Mouse (Mus musculus) gastrocnemius, postnatal 36 days (tissue): Measurements from ENCODE around the gene Gng10. TPM values are rescaled to one million over a fixed set of nuclear protein-coding genes. Genes with fewer than 3 reads are reported as not detected.

Source experiments
- total RNA-seq, 2 experiments: library from RNA; stranded (reverse); gene quantifications; 2 replicates each; pipeline ENCODE4 v1.2.3; 2021

The Gng10 gene
- total RNA-seq, 2 experiments from 2014 or later = 5.5 to 7.7 TPM

Other genes with a start within 250 kb of the Gng10 start
- gene Olfr267, start 247.4 kb upstream of the Gng10 start, total RNA-seq = not detected
- 100 to 1,000 TPM; 302 to 321 TPM for gene Ecpas, start 122.3 kb upstream of the Gng10 start, total RNA-seq
- not detected for gene Zkscan16, start 91.5 kb upstream of the Gng10 start, total RNA-seq
- 1 to 10 TPM; 1.6 to 1.9 TPM for gene Ptgr1, start 48.0 kb upstream of the Gng10 start, total RNA-seq
- gene Dnajc25, start 40.0 kb upstream of the Gng10 start, total RNA-seq = 10 to 100 TPM in 1 of 2 experiments, 1 to 10 TPM in 1; 9.8 to 10.7 TPM
- 1 to 10 TPM in 1 of 2 experiments, not detected in 1; 2.9 TPM for gene Gm20503, start 31.9 kb upstream of the Gng10 start, total RNA-seq
- not detected for gene AI481877, start 103.9 kb downstream of the Gng10 start, total RNA-seq
- gene Ugcg, start 154.2 kb downstream of the Gng10 start, total RNA-seq = 1 to 10 TPM; 5.7 to 6.6 TPM